Mouse (Mus musculus) 3134 (cell line): ENCODE data around the gene Serpina3g.
"Not testable (repeated sequence)": the region's sequence is repeated elsewhere in the genome, so short reads cannot be mapped to it uniquely, and the experiment has no call there.

ENCODE experiments used
- DNase-seq: peaks from one replicate; pipeline ENCODE4 v3.0.0-alpha.2; 2011; ENCODE audit warnings: low spot score; ENCODE audit not compliant: insufficient read length; ENCODE audit errors: extremely low read depth

Gene Serpina3g

DNA sequence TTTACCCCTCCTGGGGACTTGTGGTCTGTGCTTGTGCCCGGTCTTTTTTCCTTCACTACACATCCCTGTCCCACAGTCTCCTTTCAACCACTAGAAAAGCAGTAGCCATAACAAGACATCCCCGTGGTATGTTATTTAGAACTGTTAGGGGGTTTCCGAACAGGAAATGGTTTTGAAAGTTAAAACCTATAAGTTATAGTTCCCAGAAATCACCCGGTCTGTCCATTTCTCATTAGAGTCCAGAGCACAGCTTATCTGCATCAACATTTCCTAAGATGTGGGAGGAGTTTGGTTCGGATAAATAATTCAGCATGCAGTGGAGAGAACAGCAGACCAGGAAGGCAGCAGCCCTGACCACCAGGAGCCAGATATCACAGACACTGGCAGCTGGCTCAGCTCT lies at the start of gene Serpina3g:
Gene Serpina3g (plus strand): TSS at position 331 of the 400 bp plus-strand sequence.
- DNase-seq: no peak

DNA sequence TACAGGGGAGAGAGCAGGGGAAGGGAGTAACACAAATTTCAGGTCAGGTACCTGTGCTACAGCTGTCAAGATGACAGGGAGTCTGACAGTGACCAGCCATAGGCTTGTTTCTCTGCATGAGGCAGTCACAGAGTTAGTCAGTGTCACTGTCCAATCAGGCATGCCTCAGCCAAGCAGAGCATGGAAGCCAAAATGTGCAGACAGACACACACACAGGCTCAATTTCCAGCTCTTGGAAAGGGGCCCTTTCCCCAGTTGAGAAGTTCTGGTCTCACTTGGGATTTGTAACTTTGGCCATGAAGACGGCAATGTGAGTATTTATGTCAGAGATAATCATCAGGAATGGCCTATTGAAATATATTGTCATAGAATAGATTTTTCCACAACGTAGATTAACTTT lies 46.8 kb upstream of the Serpina3g start:
- DNase-seq: no peak

DNA sequence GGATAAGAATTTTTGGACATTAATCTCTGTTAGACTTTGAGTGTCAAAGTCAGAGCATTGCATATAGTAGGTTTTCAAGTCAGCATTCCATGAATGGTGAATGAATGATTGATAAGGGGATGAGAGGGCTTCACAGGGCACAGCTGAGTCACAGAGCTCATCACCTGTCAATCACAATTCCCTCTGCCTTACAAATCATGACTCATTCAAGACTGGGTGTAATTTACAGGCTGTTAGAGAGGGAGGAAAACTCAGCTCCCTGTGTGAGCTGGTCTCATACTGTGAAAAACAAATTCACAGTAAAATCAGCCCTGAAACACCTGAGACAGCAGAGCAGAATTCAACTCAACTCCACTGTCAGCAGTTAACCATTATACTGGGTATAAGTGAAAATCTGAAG lies 45.2 kb upstream of the Serpina3g start:
- no peak for DNase-seq

DNA sequence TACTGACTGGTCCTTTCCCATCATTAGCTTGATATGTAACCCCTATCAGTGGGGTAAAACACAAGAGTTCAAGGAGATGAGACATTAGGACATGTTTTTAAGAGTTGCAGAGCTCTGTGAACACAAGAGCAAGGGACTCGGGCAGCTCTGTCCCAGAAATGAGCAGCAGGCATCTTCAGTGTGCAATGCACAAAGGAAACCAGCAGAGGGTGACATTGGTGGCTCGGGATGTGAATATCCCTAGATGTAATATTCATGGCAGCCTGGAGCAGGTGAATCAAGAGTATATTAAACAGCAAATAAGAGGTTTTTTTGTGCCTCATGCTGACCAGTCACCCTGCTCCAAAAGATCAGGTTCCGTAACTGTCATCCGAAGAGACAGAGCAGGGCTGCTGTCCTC lies 26.9 kb upstream of the Serpina3g start:
- no peak for DNase-seq

DNA sequence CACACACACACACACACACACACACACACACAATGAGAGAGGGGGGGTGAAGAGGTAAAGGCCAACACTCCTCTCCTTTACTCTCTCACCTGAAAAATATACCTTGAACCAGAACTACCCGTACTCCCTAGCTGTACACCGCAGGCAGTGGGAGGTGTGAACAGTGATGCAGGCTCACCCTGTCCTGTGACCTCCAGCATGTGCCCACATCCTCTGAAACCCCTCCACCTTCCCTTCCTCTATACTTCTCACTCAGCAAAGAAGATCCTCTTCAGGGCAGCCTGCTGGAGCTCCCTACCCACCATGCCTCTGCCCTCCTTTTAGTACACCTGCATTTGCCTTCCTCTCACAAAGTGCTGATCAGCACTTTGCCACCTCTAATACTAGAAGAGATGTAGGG lies 26.2 kb upstream of the Serpina3g start:
- no peak for DNase-seq

DNA sequence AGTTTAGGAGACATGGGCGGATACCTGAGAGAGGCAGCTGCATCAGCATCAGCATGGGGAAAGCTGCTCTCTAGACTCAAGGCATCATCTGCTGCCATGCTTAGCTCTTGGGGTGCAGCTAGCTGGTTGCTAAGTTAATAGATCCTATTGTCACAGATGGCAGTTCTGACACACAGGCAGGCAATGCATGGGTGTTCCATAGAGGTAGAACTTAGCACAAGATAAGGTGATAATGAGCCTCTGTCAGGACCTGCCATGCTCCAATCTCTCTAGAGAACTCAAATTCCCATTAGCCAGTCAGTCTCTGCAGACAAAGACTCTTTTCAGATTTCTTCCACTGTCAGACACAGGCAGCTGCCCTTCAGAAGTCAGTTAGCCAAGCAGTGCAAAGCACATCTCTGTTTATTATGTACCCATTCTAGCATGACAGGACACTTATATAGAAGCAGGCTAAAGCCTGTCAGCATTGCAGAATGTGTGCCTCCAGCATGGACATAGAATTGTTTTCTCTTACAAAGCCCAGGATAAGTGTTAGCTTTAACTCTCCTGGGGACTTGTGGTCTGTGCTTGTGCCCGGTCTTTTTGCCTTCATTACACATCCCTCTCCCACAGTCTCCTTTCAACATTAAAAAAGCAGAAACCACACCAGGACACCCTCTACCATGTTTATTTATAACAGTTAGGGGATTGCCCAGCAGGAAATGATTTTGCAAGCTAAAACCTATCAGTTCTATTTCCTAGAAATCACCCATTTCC lies 22.2 kb upstream of the Serpina3g start:
- no peak for DNase-seq

DNA sequence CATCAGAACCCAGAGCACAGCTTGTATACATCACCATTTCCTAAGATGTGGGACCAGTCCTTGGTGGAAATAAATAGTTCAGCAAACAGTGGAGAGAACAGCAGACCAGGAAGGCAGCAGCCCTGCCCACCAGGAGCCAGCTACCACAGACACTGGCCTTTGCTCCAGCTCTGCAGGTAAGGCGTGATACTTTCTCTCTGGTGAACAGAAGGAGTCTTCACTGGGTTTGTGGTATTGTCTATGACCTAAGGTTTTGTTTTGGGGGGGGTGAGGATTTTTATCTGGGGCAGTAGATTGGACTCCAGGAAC lies 21.6 kb upstream of the Serpina3g start, which contains the start of gene Serpina3f:
Gene Serpina3f (plus strand): TSS at position 100 of the 309 bp plus-strand sequence.
- DNase-seq: no peak

DNA sequence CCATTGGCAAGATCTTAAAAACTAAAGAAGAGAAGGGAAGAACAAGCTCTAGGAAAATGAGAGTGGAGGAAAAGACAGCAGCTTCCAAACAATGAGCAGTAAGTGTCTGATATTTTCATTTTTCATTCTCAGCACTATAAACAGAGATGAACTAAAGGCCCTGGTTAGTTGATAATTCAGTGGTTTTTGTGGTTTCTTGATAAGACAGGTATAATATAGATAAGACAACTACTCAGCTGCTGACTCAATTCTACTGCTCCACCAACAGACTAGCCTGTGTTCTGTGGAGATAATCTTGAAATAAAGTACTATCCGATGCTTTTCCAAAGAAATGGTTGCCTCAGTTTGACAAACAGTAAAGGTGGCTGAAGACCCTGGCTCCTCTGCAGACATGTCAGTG lies 20.8 kb upstream of the Serpina3g start:
- no peak for DNase-seq

DNA sequence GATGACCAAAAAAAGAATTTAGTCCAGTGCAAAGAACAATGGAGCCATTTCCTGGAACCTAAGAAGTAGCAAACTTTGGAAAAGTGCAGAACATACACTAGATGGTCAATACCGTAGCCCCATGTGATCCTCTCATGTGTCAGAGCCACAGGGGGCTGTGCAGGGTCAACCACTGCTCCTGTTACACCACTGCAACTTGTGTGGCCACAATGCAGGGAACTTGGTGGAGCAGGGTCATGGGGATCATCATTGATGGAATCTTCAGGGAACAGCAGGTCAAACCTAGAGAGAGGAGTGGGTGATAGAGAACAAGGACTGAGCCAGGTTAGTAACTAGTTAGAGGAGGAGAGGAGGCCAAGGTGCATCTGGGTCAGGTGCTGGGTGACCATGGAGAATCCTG lies 14.4 kb upstream of the Serpina3g start:
- no peak for DNase-seq

DNA sequence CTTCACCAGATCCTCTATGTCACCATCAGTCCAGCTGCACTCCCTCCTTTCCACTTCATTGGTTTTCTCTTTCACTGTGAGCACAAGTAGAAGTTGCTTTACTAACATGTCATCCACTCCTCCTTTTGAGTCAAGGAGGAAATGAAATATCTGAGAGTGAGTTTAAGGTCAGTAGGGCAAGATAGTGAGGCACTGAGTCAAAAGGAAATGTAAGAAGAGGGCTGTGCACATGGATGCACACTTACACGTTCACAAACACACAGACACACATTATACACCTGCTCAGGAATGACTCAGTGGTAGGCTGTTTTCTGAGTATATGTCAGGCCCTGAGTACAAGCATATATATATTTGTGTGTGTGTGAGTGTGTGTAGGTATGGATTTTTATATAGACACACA lies 12.4 kb upstream of the Serpina3g start:
- DNase-seq: no peak

DNA sequence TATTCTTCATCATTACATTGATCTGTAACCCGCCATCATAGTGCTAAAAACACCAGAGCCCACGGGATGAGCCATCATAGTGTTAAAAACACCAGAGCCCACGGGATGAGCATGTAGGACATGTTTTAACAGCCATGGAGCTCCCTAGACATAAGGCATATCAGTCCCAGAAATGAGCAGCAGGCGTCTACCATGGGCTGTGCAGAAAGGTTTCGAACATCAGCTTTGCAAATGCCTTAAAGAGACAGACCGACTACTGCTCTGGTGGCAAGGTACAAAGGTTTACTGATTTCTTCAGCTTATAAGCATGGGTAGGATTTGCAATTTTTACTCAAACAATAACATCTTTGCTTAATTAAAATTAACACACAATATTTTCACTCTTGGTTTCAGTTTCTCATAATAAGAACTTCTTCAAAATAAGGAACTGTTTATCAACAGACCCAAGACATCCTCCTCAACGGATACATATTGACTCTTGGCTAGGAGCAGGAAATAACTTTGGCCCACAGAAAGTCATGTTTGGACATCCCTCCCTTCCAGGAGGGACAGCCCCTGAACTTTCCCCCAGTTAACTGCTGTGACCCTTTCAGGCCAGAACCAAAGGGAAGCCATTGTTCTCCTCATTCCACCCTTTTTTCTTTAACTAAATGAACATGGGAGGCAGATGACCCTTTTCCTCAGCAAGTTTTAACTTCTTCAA lies 11.3 kb upstream of the Serpina3g start:
- no peak for DNase-seq

DNA sequence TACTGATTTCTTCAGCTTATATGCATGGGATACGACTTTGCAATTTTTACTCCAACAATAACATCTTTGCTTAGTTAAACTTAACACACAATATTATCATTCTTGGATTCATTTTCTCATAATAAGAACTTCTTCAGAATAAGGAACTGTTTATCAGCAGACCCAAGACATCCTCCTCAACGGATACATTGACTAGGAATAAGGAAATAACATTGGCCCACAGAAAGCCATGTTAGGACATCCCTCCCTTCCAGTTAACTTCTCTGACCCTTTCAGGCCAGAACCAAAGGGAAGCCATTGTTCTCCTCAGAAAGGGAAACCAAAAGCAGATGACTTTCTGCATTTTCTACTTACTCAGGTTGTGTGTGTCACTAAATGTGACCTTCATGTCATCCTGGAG lies 5.3 kb upstream of the Serpina3g start:
- DNase-seq: no peak

DNA sequence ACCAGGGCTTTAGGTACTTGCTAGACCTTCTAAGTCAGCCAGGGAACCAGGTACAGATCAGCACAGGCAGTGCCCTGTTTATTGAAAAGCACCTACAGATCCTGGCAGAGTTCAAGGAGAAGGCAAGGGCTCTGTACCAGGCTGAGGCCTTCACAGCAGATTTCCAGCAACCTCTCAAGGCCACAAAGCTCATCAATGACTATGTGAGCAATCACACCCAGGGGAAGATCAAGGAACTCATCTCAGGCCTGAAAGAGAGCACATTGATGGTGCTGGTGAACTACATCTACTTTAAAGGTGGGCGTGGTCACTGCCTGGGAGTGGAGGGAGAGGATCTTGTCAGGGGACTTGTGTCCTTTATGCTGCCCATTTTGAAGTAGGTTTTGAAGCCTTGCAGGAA lies 2.0 kb downstream of the Serpina3g start:
- DNase-seq: not testable (repeated sequence)

DNA sequence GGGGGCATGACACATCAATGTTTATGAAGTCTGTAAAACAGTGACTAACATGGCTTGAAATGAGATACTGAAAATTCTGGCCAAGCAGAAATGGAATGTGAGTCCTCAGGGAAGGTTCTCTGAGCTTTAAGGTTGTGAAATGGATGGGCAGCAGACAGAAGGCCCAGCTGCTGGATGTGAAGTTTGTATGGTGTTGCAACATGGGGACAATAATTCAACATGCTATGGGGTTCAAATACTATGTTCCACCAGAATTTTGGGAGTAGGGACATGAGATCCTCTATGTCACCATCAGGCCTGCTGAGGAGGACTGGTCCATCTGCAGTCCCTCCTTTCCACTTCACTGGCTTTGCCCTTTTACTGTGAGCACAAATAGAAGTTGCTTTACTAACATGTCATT lies 7.3 kb downstream of the Serpina3g start:
- DNase-seq: no peak

DNA sequence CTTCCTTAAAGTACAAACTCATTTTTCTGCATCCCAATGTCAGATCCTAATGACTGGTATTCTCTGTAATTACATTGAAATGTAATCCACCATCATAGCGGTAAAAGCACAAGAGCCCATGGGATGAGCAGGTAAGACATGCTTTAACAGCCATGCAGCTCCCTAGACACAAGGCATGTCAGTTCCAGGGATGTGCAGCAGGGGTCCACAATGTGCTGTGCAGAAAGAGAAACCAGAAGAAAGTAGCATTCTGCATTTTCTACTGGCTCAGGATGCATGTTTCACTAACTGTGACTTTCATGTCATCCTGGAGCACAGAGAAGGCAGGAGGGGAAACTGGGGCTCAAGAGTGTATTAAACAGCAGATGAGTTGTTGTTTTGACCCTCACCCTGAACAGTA lies 9.0 kb downstream of the Serpina3g start:
- DNase-seq: no peak

DNA sequence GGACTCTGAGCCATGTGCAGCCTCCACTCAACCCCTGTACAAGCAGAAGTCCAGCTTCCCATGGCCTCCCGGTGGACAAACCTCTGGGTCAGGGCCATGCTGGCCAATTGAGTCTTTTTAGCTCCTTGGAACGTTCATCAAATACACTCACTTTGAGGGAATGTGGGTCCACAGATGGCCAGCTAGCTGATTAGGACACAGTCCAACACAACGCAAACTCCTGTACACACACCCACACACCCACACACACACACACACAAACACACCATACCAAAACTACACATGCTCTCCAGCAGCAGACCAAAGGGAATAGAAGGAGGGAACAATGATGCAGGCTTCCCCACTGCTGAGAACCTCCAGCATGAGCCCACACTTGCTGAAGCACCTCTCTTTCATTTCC lies 9.6 kb downstream of the Serpina3g start:
- no peak for DNase-seq

DNA sequence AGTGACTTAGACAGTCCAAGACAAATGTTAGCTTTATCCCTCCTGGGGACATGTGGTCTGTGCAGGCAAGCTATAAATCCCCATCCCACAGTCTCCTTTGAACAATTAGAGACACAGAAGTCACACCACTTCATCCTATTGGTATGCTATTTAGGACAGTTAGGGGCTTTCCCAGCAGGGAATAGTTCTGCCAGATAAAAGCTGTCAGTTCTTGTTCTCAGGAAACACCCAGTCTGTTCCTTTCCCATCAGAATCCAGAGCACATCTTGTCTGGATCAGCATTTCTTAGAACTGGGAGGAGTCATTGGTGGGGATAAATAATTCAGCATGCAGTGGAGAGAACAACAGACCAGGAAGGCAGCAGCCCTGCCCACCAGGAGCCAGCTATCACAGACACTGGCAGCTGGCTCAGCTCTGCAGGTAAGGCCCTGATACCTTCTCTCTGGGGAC lies 11.5 kb downstream of the Serpina3g start:
- no peak for DNase-seq

DNA sequence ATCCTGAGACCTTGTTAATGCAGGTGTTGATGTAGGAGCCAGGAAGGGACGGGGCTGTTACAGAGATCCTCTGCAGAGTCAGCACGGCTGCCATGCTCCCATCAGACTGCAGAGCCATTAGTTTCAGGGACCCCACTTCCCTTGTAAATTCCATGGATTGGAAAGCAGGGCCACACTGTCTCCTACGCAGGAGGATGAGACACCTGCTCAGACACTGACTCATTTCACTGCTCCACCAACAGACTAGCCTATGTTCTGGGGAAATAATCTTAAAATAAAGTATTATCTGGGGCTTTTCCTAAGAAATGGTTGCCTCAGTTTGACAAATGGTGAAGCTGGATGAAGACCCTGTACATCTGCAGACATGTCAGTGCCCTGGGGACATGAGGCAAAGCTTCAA lies 12.2 kb downstream of the Serpina3g start:
- DNase-seq: no peak

DNA sequence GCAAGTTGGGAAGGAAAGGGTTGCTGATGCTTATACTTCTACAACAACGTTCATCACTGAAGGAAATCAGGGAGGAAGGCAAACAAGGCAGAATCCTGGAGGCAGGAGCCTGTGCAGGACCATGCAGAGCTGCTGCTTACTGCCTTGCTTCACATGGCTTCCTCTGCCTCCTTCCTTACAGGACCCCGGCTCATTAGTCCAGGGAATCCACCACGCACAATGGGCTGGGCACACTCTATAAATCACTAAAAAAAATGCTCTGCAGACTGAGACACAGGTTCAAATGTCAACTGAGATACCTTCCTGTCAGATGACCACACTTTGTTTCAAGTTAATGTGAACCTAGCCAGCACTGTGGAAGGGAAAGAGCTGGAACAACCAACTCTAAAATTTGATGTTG lies 25.0 kb downstream of the Serpina3g start:
- DNase-seq: no peak

DNA sequence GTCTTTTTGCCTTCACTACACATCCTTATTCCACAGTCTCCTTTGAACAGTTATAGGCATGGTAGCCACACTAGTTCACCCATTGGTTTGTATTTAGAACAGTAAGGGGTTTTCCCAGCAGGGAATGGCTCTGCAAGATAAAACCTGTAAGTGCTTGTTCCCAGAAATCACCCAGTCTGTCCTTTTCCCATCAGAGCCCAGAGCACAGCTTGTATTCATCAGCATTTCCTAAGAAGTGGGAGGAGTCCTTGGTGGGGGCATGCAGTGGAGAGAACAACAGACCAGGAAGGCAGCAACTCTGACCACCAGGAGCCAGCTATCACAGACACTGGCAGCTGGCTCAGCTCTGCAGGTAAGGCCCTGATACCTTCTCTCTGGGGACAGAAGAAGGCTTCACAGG lies 26.8 kb downstream of the Serpina3g start, which contains the start of gene Serpina3i:
Gene Serpina3i (plus strand): TSS at position 260 of the 400 bp plus-strand sequence.
- no peak for DNase-seq

DNA sequence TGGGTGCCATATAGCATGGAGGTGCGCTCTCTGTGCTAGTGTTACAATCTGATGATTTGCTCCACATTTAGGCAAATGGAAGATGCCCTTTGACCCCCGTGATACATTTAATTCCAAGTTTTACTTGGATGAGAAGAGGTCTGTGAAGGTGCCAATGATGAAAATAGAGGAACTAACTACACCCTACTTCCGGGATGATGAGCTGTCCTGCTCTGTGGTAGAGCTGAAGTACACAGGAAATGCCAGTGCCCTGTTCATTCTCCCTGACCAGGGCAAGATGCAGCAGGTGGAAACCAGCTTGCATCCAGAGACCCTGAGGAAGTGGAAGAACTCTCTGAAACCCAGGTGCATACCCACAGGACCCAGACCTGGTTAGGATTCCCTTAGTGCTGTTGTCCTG lies 30.3 kb downstream of the Serpina3g start:
- no peak for DNase-seq
